Mouse (Mus musculus) ovary, postnatal 10 days (tissue): Measurements from ENCODE around the gene Foxo1.

Experiments used
- DNase-seq: peaks from one replicate; pipeline ENCODE4 v3.0.0; 2022; ENCODE audit warnings: low spot score

Gene Foxo1

GRCm38 (mm10) chr3:52267652-52268486, at the start of gene Foxo1:
Gene Foxo1, plus strand, starts transcription at chr3:52268336.
- DNase-seq = peak; percentile 91

GRCm38 (mm10) chr3:52218864-52219263, 49.3 kb upstream of the Foxo1 start:
- DNase-seq = no peak

- DNase-seq = no peak
Observed at GRCm38 (mm10) chr3:52221082-52221481, 47.1 kb upstream of the Foxo1 start.

- DNase-seq = no peak
Observed at GRCm38 (mm10) chr3:52221931-52222330, 46.2 kb upstream of the Foxo1 start.

GRCm38 (mm10) chr3:52236488-52236887, 31.6 kb upstream of the Foxo1 start:
- no peak for DNase-seq

GRCm38 (mm10) chr3:52237136-52237535, 31.0 kb upstream of the Foxo1 start:
- no peak for DNase-seq

DNA sequence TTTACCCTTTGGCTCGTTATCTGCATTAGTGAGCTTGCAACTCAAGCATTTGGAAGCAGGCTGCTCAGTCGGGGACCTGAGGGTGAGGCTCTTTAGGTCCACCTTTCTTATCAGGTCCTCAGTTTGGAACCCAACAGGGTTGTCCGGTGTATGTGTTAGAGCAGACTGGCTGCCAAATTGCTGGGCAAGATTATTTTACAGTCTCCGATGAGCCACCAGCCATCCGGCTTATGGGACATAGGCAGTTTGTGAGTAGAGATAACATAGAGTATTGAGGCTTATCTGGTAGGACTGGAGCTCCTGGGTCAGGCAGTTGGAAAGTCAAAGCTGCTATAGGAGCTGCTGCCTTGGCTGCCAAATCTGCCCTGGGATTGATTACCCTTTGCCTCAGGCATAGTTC, 27.1 kb upstream of the Foxo1 start:
- DNase-seq = no peak

- peak; percentile 40 for DNase-seq
Observed at GRCm38 (mm10) chr3:52242457-52243105, 25.6 kb upstream of the Foxo1 start.

GRCm38 (mm10) chr3:52243271-52244021, 24.7 kb upstream of the Foxo1 start:
- no peak for DNase-seq

- DNase-seq = no peak
Observed at GRCm38 (mm10) chr3:52245996-52246830, 21.9 kb upstream of the Foxo1 start.

DNA sequence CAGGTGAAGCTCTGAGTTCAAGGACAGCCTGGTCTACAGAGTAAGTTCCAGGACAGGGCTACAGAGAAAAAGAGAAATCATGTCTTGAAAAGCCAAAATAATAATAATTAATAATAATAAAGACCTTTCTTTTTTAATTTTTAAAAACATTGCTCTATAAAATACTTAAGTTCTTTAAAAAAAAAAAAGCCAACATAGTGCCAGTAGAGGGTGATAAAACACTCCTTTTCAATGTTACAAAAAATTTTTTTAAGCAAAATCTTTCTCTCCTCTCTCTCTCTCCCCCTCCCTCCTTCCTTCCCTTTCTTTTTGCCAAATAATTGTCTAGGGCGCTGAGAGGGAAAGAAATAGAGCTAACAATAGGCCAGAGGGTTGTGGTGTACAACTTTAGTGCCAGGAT, 17.0 kb upstream of the Foxo1 start:
- DNase-seq = no peak

DNA sequence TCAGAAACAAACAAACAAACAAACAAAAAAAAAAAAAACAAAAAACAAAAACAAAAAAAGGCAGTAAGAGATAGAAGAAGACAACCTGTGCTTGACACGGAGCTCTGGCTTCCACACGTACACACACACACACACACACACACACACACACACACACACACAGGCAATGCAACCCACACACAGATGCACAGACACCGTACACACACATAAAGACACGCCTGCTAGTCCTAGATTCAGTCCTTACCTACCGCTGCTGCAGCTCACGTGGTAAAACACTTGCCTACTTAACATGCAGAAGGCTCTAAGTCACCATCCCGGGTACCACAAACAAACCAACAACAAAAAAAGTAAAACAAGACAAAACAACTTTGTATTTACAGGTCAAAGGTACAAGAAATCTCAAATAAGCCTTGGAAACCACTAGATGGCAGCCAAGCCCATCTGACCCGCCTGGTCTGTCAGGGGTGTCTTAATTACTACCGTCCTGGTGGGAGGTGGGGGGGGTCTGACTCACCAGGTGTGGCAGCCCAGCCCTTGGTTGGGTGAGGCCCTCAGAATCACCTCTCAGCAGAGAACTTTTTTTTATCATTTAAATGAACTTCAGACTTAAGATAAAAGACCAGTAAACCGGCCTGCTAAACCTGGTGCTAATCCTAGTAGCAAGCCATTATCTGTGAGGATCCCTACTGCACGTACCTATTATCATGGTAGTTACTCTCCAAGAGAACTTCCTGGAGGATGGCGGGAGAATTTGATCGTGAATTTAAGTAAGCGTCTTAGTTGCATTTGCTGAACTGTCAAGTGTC, 14.3 kb upstream of the Foxo1 start:
- no peak for DNase-seq

DNA sequence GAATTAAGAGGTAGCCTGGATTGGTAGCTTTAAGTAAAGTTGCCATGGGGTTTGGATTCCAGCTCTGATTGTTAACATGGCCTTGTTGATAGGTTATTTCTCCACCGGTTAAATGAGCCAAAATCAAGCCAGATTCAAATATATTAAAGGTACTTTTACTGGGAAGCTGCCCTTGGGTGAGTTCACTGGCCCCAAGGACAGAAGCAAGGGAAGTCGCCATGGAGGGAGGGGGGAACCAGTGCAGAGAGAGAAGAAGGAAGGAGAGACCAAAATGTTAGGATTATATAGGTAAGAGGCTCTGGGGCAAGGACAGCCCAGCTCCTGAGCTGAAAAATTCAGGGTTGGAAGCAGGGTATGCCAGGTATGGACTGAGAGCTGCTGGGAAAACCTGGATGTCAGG, 13.6 kb upstream of the Foxo1 start:
- DNase-seq = no peak

GRCm38 (mm10) chr3:52257782-52258441, 10.2 kb upstream of the Foxo1 start:
- peak; percentile 61 for DNase-seq

GRCm38 (mm10) chr3:52258532-52258931, 9.6 kb upstream of the Foxo1 start:
- peak; percentile 27 for DNase-seq

GRCm38 (mm10) chr3:52262431-52263161, 5.5 kb upstream of the Foxo1 start:
- peak; percentile 64 for DNase-seq

DNA sequence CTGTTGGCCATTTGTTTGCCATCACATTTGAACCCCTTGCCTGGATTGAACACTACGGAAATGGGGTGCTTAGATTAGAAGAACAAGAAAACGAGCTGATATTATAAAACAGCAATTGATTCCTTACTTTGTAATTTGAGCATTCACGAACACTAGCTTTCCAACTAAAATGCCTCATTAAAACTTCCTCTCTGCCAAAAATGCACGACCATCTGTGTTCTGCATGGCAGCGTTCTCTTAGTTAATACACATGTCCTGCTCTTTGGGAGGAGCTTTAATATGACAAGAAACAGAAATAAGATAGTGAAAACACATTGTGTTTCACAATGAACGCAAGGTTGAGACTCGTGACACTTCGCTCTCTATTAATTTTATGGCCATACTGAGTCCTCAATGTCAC, 3.8 kb upstream of the Foxo1 start:
- DNase-seq = no peak

DNA sequence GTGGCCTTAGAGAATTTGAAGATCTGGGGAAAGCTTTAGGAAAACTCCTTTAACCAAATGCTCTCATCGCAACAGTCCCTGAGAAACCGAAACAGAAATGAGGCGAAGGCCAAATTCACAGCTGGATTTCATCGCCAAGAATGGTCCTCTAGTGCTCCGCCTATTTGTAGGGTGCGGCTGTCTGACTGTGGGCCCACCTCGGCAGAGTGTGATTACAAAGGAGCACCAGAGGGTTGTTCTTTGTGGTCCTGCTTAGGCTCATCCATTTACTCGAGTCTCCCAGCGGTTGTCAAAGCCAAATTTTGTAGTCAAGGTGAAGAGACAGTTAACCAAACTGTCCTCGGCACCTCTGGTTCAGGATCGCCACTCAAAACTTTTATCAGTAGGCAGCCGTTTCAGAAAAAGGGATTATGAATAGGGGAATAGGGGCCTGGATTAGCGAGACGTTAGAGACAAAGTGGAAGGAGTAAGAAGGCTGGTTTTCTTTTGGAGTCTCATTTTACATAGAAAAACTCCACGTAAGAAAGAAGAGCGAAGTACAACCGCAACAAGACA, 1.5 kb upstream of the Foxo1 start:
- no peak for DNase-seq

DNA sequence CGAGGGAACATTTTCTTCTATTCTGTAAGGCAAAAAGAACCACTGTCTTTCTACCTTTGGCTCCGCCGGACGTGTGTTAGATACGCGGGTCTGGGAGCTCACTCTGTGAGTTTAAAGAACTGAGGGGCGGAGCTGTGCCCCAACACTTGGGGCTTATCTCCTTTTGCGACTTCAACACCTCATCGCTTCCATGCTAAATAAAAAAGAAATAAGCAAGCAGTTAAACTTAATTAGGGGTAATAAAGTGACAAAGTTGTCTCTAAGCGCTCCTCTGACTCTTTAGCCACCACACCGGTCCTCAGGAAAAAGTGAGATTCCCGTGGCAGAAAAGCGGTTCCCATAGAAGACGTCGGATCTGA, 864 bp upstream of the Foxo1 start:
- no peak for DNase-seq

GRCm38 (mm10) chr3:52268487-52268736, 276 bp downstream of the Foxo1 start:
- peak; percentile 35 for DNase-seq
